Mouse (Mus musculus): ENCODE measurements around the gene Efhc1. TPM values are rescaled to one million over a fixed set of nuclear protein-coding genes. Genes with fewer than 3 reads are reported as not detected.
"Not testable (repeated sequence)": the region's sequence is repeated elsewhere in the genome, so short reads cannot be mapped to it uniquely, and the experiment has no call there.

Efhc1 gene
- total and polyA plus RNA-seq, 3 experiments = not detected

DNA sequence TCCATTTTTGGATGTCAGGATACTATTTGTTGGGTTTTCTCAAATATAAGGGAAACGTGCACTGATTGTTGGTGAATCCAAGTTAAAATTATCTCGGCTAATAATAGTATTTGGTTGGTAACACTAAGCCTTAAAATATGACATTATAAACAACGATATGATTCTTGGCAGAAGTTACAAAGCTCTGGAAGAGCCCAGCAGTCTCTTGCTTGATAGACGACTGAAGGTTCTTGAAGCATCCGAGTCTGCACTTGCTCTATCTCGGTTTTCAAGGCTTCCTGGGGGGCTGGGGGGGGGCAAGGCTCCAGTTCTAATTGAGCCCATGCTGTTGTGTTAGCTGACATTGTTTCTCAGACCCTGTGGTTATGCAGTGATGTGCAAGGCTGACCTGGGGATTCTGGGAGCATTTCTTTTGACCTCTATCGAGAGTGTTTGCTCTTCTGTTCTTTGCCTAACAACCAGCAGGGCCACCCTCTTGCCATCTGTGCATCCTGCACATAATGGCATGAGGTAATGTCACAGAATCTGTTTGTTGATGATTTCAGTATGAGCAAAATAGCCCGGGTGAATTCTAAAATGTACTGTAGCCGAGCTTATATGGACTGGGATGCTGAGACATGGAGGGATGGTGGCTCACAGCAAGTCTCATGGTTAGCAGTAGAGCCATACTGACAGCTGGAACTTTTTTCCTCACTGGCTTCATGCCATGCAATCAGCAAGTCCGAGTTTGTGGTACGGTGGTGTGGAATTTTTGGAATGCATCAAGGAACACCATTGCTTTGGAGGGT lies 28.6 kb upstream of the Efhc1 start:
- no peak for TF ChIP-seq GABPA (IDR thresholded peaks at IDR 0.05; ENCODE audit: low read depth, low read length)
- TF ChIP-seq MAX (IDR thresholded peaks at IDR 0.05; ENCODE audit: low read length) = no peak
- no peak for TF ChIP-seq ETS1 (IDR thresholded peaks at IDR 0.05; ENCODE audit: low read depth, low read length)
- no peak for TF ChIP-seq ZNF384 (IDR thresholded peaks at IDR 0.05; ENCODE audit: low read depth, low read length)
- no peak for TF ChIP-seq BHLHE40 (IDR thresholded peaks at IDR 0.05; ENCODE audit: borderline replicate concordance, low read depth, low read length)
- no peak for TF ChIP-seq TBP (IDR thresholded peaks at IDR 0.05; ENCODE audit: low read depth, low read length)
- TF ChIP-seq HCFC1 (IDR thresholded peaks at IDR 0.05; ENCODE audit: low read depth, low read length) = no peak
- no peak for TF ChIP-seq RAD21 (IDR thresholded peaks at IDR 0.05; ENCODE audit: low read depth, low read length)
- no peak for TF ChIP-seq SIN3A (IDR thresholded peaks at IDR 0.05; ENCODE audit: low read length)
- no peak for TF ChIP-seq GATA1 (IDR thresholded peaks at IDR 0.05; ENCODE audit: low read depth, low read length)
- TF ChIP-seq MXI1 (IDR thresholded peaks at IDR 0.05; ENCODE audit: low read depth, low read length) = no peak
- no peak for TF ChIP-seq USF1 (IDR thresholded peaks at IDR 0.05; ENCODE audit: low read depth, low read length)
- no peak for TF ChIP-seq USF2 (IDR thresholded peaks at IDR 0.05; ENCODE audit: borderline replicate concordance in 1 of 2, insufficient read depth in 1 of 2, low read depth in 1 of 2, low read length in 2 of 2)
- TF ChIP-seq TCF12 (IDR thresholded peaks at IDR 0.05; ENCODE audit: low read depth, low read length) = no peak
- no peak for TF ChIP-seq ZMIZ1 (IDR thresholded peaks at IDR 0.05; ENCODE audit: low read depth, low read length)
- no peak for TF ChIP-seq NELFE (IDR thresholded peaks at IDR 0.05; ENCODE audit: low read depth, low read length)
- no peak for TF ChIP-seq RCOR1 (IDR thresholded peaks at IDR 0.05; ENCODE audit: low read depth, low read length)
- no peak for TF ChIP-seq SMC3 (IDR thresholded peaks at IDR 0.05; ENCODE audit: low read depth, low read length)
- H3K4me1 ChIP-seq (ENCODE audit: control insufficient read depth in 1 of 2, insufficient read depth in 2 of 2, low read length in 2 of 2) = peaks cover 12 to 18% of the 10 kb centered on the region in 2 experiments

GRCm38 (mm10) chr1:20925324-20925723 lies 26.1 kb upstream of the Efhc1 start:
- Histone ChIP-seq H3K4me1 (ENCODE audit: control insufficient read depth in 1 of 2, insufficient read depth in 2 of 2, low read length in 2 of 2) (peaks cover 21 to 30% of the 10 kb centered on the region in 2 experiments), H3K9ac (ENCODE audit: control insufficient read depth, low read depth, low read length, poor library complexity, severe bottlenecking) (peak overlapping the region; percentile 53), H3K36me3 (ENCODE audit: control insufficient read depth in 1 of 2, insufficient read depth in 2 of 2, low read length in 2 of 2) (peaks cover 0 to 30% of the 10 kb centered on the region in 2 experiments; a peak in 2 of 4 replicates), H3K4me3 (ENCODE audit: control insufficient read depth in 1 of 2, insufficient read depth in 1 of 2, low read depth in 2 of 2, low read length in 2 of 2) (peak overlapping the region; percentile 31 to 35; a peak in 3 of 4 replicates), H3K27ac (ENCODE audit: control insufficient read depth, low read depth, low read length) (peak overlapping the region; percentile 86)
- not testable (repeated sequence) for H3K9me3 ChIP-seq (replicated peaks; ENCODE audit: insufficient read depth, low read length); H3K79me2 ChIP-seq (ENCODE audit: control insufficient read depth, insufficient read depth, low read length, poor library complexity); H3K27me3 ChIP-seq (ENCODE audit: control insufficient read depth in 1 of 2, insufficient read depth in 2 of 2, low read length in 2 of 2)
- peak; percentile 51 for TF ChIP-seq RAD21 (IDR thresholded peaks at IDR 0.05; ENCODE audit: low read depth, low read length)
- TF ChIP-seq TBP (IDR thresholded peaks at IDR 0.05; ENCODE audit: low read depth, low read length) = peak; percentile 47
- TF ChIP-seq ZC3H11A (IDR thresholded peaks at IDR 0.05; ENCODE audit: low read depth, low read length) = peak; percentile 36
- TF ChIP-seq SMC3 (IDR thresholded peaks at IDR 0.05; ENCODE audit: low read depth, low read length) = peak; percentile 32
- TF ChIP-seq CTCF (IDR thresholded peaks at IDR 0.05 in 2 of 3, conservative IDR thresholded peaks at IDR 0.05 in 1 of 3; ENCODE audit: control insufficient read depth in 1 of 3, insufficient read depth in 1 of 3, low read depth in 2 of 3, low read length in 3 of 3, poor library complexity in 1 of 3, severe bottlenecking in 1 of 3) = peak; percentile 15 to 39 (median 19); a peak in 4 of 6 replicates
- TF ChIP-seq GATA1 (IDR thresholded peaks at IDR 0.05; ENCODE audit: low read depth, low read length) = peak; percentile 3; the same call in 1 of the 2 replicates
- peak; percentile 86 for TF ChIP-seq ZNF384 (IDR thresholded peaks at IDR 0.05; ENCODE audit: low read depth, low read length)
- DNase-seq (ENCODE audit: low read depth, low spot score) = peak; percentile 64

More for the DNA sequence above, 28.6 kb upstream of the Efhc1 start:
- Histone ChIP-seq H3K36me3 (ENCODE audit: control insufficient read depth in 1 of 2, insufficient read depth in 2 of 2, low read length in 2 of 2) (peaks cover 0 to 16% of the 10 kb centered on the region in 2 experiments; a peak in 2 of 4 replicates), H3K9ac (ENCODE audit: control insufficient read depth, low read depth, low read length, poor library complexity, severe bottlenecking) (no peak overlapping the region), H3K9me3 (replicated peaks; ENCODE audit: insufficient read depth, low read length) (no peaks in the 10 kb centered on the region), H3K79me2 (ENCODE audit: control insufficient read depth, insufficient read depth, low read length, poor library complexity) (no peaks in the 10 kb centered on the region), H3K27ac (ENCODE audit: control insufficient read depth, low read depth, low read length) (no peak overlapping the region), H3K4me3 (ENCODE audit: control insufficient read depth in 1 of 2, insufficient read depth in 1 of 2, low read depth in 2 of 2, low read length in 2 of 2) (no peak overlapping the region), H3K27me3 (ENCODE audit: control insufficient read depth in 1 of 2, insufficient read depth in 2 of 2, low read length in 2 of 2) (no peaks in the 10 kb centered on the region)
- DNase-seq (ENCODE audit: low read depth, low spot score) = no peak
